Mouse (Mus musculus): ENCODE data around the gene Nsa2. TPM values are rescaled to one million over a fixed set of nuclear protein-coding genes. Genes with fewer than 3 reads are reported as not detected.

Nsa2 gene
- polyA plus RNA-seq (2012; ENCODE audit: insufficient read depth, insufficient read length, low replicate concordance, missing spikeins) = 476 TPM in 1 of 2 replicates, not detected in the other

- no peak for TF ChIP-seq CTCF (IDR thresholded peaks at IDR 0.05; ENCODE audit: insufficient read depth, low read depth, low read length)
- TF ChIP-seq POLR2A (IDR thresholded peaks at IDR 0.05; ENCODE audit: insufficient read depth, low read depth, low read length) = peak; percentile 74
- WGBS = under 1% methylated on average over 57 of the region's 57 CpGs
Measured at GRCm38 (mm10) chr13:97137466-97138400, at the start of gene Nsa2, which contains the start of gene Gfm2. Gene Nsa2, minus strand, starts transcription at chr13:97137937. Gene Gfm2, plus strand, starts transcription at chr13:97137937.

GRCm38 (mm10) chr13:97186346-97186745, 48.6 kb upstream of the Nsa2 start:
- TF ChIP-seq CTCF (IDR thresholded peaks at IDR 0.05; ENCODE audit: insufficient read depth, low read depth, low read length) (no peak), POLR2A (IDR thresholded peaks at IDR 0.05; ENCODE audit: insufficient read depth, low read depth, low read length) (no peak)
- H3K27ac ChIP-seq (ENCODE audit: insufficient read depth, low read depth, low read length) = no peak overlapping the region
- no peaks in the 10 kb centered on the region for H3K4me1 ChIP-seq (ENCODE audit: control insufficient read depth, insufficient read depth, low read length)
- 89% methylated on average over 4 of the region's 4 CpGs for WGBS
- no peak overlapping the region for H3K4me3 ChIP-seq (ENCODE audit: insufficient read depth, low read depth, low read length)

More at GRCm38 (mm10) chr13:97137466-97138400, at the start of gene Nsa2, which contains the start of gene Gfm2:
- Histone ChIP-seq H3K27ac (ENCODE audit: insufficient read depth, low read depth, low read length) (peak within 1 kb of the TSS; percentile 80), H3K4me1 (ENCODE audit: control insufficient read depth, insufficient read depth, low read length) (peaks cover 3% of the 10 kb centered on the region; the same call in 1 of the 2 replicates), H3K4me3 (ENCODE audit: insufficient read depth, low read depth, low read length) (peak within 1 kb of the TSS; percentile 90)

GRCm38 (mm10) chr13:97184656-97185055, 46.9 kb upstream of the Nsa2 start:
- H3K4me3 ChIP-seq (ENCODE audit: insufficient read depth, low read depth, low read length) = no peak overlapping the region
- no peak overlapping the region for H3K27ac ChIP-seq (ENCODE audit: insufficient read depth, low read depth, low read length)
- TF ChIP-seq CTCF (IDR thresholded peaks at IDR 0.05; ENCODE audit: insufficient read depth, low read depth, low read length) = no peak
- no peak for TF ChIP-seq POLR2A (IDR thresholded peaks at IDR 0.05; ENCODE audit: insufficient read depth, low read depth, low read length)
- H3K4me1 ChIP-seq (ENCODE audit: control insufficient read depth, insufficient read depth, low read length) = no peaks in the 10 kb centered on the region
- 65% methylated on average over 5 of the region's 5 CpGs for WGBS

- Histone ChIP-seq H3K27ac (ENCODE audit: insufficient read depth, low read depth, low read length) (no peak overlapping the region), H3K4me1 (ENCODE audit: control insufficient read depth, insufficient read depth, low read length) (no peaks in the 10 kb centered on the region), H3K4me3 (ENCODE audit: insufficient read depth, low read depth, low read length) (no peak overlapping the region)
- 96% methylated on average over 2 of the region's 2 CpGs for WGBS
- no peak for TF ChIP-seq CTCF (IDR thresholded peaks at IDR 0.05; ENCODE audit: insufficient read depth, low read depth, low read length)
- no peak for TF ChIP-seq POLR2A (IDR thresholded peaks at IDR 0.05; ENCODE audit: insufficient read depth, low read depth, low read length)
Measured at GRCm38 (mm10) chr13:97184168-97184567, 46.4 kb upstream of the Nsa2 start.

- Histone ChIP-seq H3K27ac (ENCODE audit: insufficient read depth, low read depth, low read length) (no peak overlapping the region), H3K4me1 (ENCODE audit: control insufficient read depth, insufficient read depth, low read length) (no peaks in the 10 kb centered on the region), H3K4me3 (ENCODE audit: insufficient read depth, low read depth, low read length) (no peak overlapping the region)
- no peak for TF ChIP-seq POLR2A (IDR thresholded peaks at IDR 0.05; ENCODE audit: insufficient read depth, low read depth, low read length)
- TF ChIP-seq CTCF (IDR thresholded peaks at IDR 0.05; ENCODE audit: insufficient read depth, low read depth, low read length) = no peak
- 75% methylated on average over 4 of the region's 4 CpGs for WGBS
Measured at GRCm38 (mm10) chr13:97182821-97183220, 45.1 kb upstream of the Nsa2 start.

- WGBS = 59% methylated on average over 6 of the region's 6 CpGs
- Histone ChIP-seq H3K27ac (ENCODE audit: insufficient read depth, low read depth, low read length) (no peak overlapping the region), H3K4me1 (ENCODE audit: control insufficient read depth, insufficient read depth, low read length) (no peaks in the 10 kb centered on the region), H3K4me3 (ENCODE audit: insufficient read depth, low read depth, low read length) (no peak overlapping the region)
- TF ChIP-seq POLR2A (IDR thresholded peaks at IDR 0.05; ENCODE audit: insufficient read depth, low read depth, low read length) (no peak), CTCF (IDR thresholded peaks at IDR 0.05; ENCODE audit: insufficient read depth, low read depth, low read length) (no peak)
Measured at GRCm38 (mm10) chr13:97180113-97180828, 42.5 kb upstream of the Nsa2 start.

GRCm38 (mm10) chr13:97178943-97179342, 41.2 kb upstream of the Nsa2 start:
- Histone ChIP-seq H3K4me1 (ENCODE audit: control insufficient read depth, insufficient read depth, low read length) (no peaks in the 10 kb centered on the region), H3K4me3 (ENCODE audit: insufficient read depth, low read depth, low read length) (no peak overlapping the region), H3K27ac (ENCODE audit: insufficient read depth, low read depth, low read length) (no peak overlapping the region)
- TF ChIP-seq CTCF (IDR thresholded peaks at IDR 0.05; ENCODE audit: insufficient read depth, low read depth, low read length) = no peak
- no peak for TF ChIP-seq POLR2A (IDR thresholded peaks at IDR 0.05; ENCODE audit: insufficient read depth, low read depth, low read length)
- 83% methylated on average over 7 of the region's 7 CpGs for WGBS

- 66% methylated on average over 5 of the region's 5 CpGs for WGBS
- Histone ChIP-seq H3K4me1 (ENCODE audit: control insufficient read depth, insufficient read depth, low read length) (no peaks in the 10 kb centered on the region), H3K4me3 (ENCODE audit: insufficient read depth, low read depth, low read length) (no peak overlapping the region), H3K27ac (ENCODE audit: insufficient read depth, low read depth, low read length) (no peak overlapping the region)
- no peak for TF ChIP-seq CTCF (IDR thresholded peaks at IDR 0.05; ENCODE audit: insufficient read depth, low read depth, low read length)
- no peak for TF ChIP-seq POLR2A (IDR thresholded peaks at IDR 0.05; ENCODE audit: insufficient read depth, low read depth, low read length)
Measured at GRCm38 (mm10) chr13:97176731-97177130, 39.0 kb upstream of the Nsa2 start.

Measured in olfactory bulb, adult 2 months (tissue).